7 mouse cellular contexts compared by ENCODE assay signal in the genomic region with DNA sequence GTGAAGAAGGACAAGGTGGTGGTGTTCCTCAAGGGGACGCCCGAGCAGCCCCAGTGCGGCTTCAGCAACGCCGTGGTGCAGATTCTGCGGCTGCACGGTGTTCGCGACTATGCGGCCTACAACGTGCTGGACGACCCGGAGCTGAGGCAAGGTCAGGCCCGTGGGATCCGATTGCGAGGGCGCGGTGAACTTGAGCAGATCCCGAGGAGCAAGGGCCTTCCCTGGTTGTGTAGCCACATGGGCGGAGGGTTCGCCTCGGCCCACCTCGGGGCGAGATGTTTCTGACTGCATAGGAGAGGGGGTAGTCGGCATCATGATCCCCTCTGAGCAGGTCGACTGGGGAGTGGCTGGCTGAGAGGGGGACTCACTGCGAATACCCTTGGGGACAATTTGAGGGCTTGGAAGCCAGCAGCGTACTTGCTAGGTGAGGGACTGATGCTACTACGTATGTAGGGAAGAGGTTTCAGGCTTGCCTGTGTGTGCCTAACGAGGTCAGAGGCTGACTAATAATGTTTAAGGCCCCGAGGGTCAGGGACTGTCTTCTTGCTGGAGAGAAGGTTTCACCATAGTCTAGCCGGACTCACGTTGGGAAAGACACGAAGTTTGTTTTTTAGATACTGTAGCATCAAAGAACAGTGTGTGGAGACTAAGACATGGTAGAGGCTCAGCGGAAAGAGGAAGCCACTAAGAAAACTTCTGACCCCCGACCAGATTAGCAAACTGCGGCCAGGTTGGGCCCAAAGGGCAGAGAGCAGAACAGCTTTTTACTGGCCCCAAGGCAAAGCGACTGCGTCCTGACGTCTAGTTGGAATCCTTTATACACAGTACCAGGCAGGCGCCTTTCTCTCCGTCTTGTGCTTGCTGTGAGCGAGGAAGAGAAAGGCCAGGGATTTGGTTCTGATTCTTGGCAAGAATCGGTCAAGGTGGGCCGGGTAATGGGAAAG. TPM values are rescaled to one million over a fixed set of nuclear protein-coding genes. Genes with fewer than 3 reads are reported as not detected.
DNase-seq lines count a peak whose midpoint lies in the region; ATAC-seq lines count a peak whose summit lies in the region.

No protein-coding gene starts in this region.

- peaks cover 48% of the 10 kb centered on the region for H3K4me1 ChIP-seq in hindbrain, embryonic 10.5 days (replicated peaks)
- H3K4me1 ChIP-seq in liver, embryonic 11.5 days (replicated peaks; ENCODE audit: control insufficient read depth, insufficient read depth, low read length), result peaks cover 43% of the 10 kb centered on the region

- WGBS in hindbrain, embryonic 10.5 days, result 4% methylated on average over 45 of the region's 45 CpGs
- 2% methylated on average over 45 of the region's 45 CpGs for WGBS in liver, embryonic 11.5 days

- peak overlapping the region; percentile 91 for H3K27ac ChIP-seq in hindbrain, embryonic 10.5 days
- H3K27ac ChIP-seq in liver, embryonic 11.5 days (ENCODE audit: low read depth, low read length), result peak overlapping the region; percentile 95

- H3K27me3 ChIP-seq in hindbrain, embryonic 10.5 days (ENCODE audit: insufficient read depth, poor library complexity, severe bottlenecking), result no peaks in the 10 kb centered on the region
- no peaks in the 10 kb centered on the region for H3K27me3 ChIP-seq in liver, embryonic 11.5 days (replicated peaks; ENCODE audit: control insufficient read depth, insufficient read depth, low read length)
- H3K27me3 ChIP-seq in splenic B cell, adult 2 months (ENCODE audit: control insufficient read depth, insufficient read depth, low read length, poor library complexity, severe bottlenecking), result no peaks in the 10 kb centered on the region

- peak; percentile 42 for DNase-seq in ovary, postnatal 10 days (ENCODE audit: low spot score)
- DNase-seq in ovary, postnatal 14 days (ENCODE audit: low spot score), result no peak
- peak; percentile 58 for DNase-seq in adrenal gland, postnatal 10 days
- no peak for DNase-seq in hindbrain, embryonic 10.5 days (ENCODE audit: low spot score)
- DNase-seq in liver, embryonic 11.5 days (ENCODE audit: low spot score), result no peak
- DNase-seq in splenic B cell, adult 2 months (ENCODE audit: low read depth, low spot score), result peak; percentile 22
- no peak for DNase-seq in layer of hippocampus, postnatal 25 days (ENCODE audit: extremely low spot score in 1 of 2, low spot score in 1 of 2)

- H3K9me3 ChIP-seq in hindbrain, embryonic 10.5 days, result no peaks in the 10 kb centered on the region
- H3K9me3 ChIP-seq in liver, embryonic 11.5 days (ENCODE audit: control insufficient read depth, low read length), result no peaks in the 10 kb centered on the region

- H3K36me3 ChIP-seq in hindbrain, embryonic 10.5 days, result peaks cover 27% of the 10 kb centered on the region
- peaks cover 25% of the 10 kb centered on the region for H3K36me3 ChIP-seq in liver, embryonic 11.5 days (ENCODE audit: control insufficient read depth, insufficient read depth, low read length)
- H3K36me3 ChIP-seq in splenic B cell, adult 2 months (ENCODE audit: control insufficient read depth, insufficient read depth, low read length, poor library complexity, severe bottlenecking), result peaks cover 3% of the 10 kb centered on the region

- H3K4me3 ChIP-seq in hindbrain, embryonic 10.5 days, result peak overlapping the region; percentile 90
- H3K4me3 ChIP-seq in liver, embryonic 11.5 days (ENCODE audit: low read depth, low read length), result peak overlapping the region; percentile 97

- H3K4me2 ChIP-seq in liver, embryonic 11.5 days, result peak overlapping the region; percentile 80

- peak; percentile 5 for ATAC-seq in liver, embryonic 11.5 days (replicated peaks; ENCODE audit: low FRiP score)

- H3K9ac ChIP-seq in liver, embryonic 11.5 days (ENCODE audit: low read depth, low read length), result peak overlapping the region; percentile 98

RNA-seq across cellular contexts. Expression of a gene that starts 0.6 kb away (rescaled TPM):
- total RNA-seq in adrenal gland, postnatal 10 days (2021), result 100 to 1,000 TPM; 158 to 160 TPM
- polyA plus RNA-seq in hindbrain, embryonic 10.5 days (2016; fragmentation: Nextera tagmentation; extraction: Ambion mirVana), result 230 and 235 TPM in 2 replicates
- 610 and 611 TPM in 2 replicates for polyA plus RNA-seq in liver, embryonic 11.5 days (2014; fragmentation: Nextera tagmentation; extraction: Ambion mirVana)
- 10 to 100 TPM; 54.8 to 57.2 TPM for total RNA-seq in layer of hippocampus, postnatal 25 days (2021)

RNA-seq across cellular contexts. Expression of a gene that starts 23.5 kb away (rescaled TPM):
- 1 to 10 TPM; 9.1 to 9.5 TPM for total RNA-seq in adrenal gland, postnatal 10 days (2021)
- 0.09 and 0.15 TPM in 2 replicates for polyA plus RNA-seq in hindbrain, embryonic 10.5 days (2016; fragmentation: Nextera tagmentation; extraction: Ambion mirVana)
- 1.4 and 1.8 TPM in 2 replicates for polyA plus RNA-seq in liver, embryonic 11.5 days (2014; fragmentation: Nextera tagmentation; extraction: Ambion mirVana)
- total RNA-seq in layer of hippocampus, postnatal 25 days (2021), result 1 to 10 TPM; 1.2 to 1.3 TPM

Comparison
In these comparisons a context has a peak if more than half of its experiments do, and no peak if none do; other contexts are left out.
1. DNase-seq: peak in ovary, postnatal 10 days (single experiment), adrenal gland, postnatal 10 days (single experiment) and splenic B cell, adult 2 months (single experiment); none in ovary, postnatal 14 days (single experiment), hindbrain, embryonic 10.5 days (single experiment), liver, embryonic 11.5 days (single experiment) and layer of hippocampus, postnatal 25 days (0 of 2).
2. RNA of a gene that starts 23.5 kb away (total RNA-seq): 9.1 to 9.5 TPM in adrenal gland, postnatal 10 days; 1.2 to 1.3 TPM in layer of hippocampus, postnatal 25 days; every median in the first group is over 4 times any median in the second.